Mouse (Mus musculus) liver, adult 10 weeks (tissue): ENCODE data around the gene Fibin. TPM values are rescaled to one million over a fixed set of nuclear protein-coding genes. Genes with fewer than 3 reads are reported as not detected.

Source experiments
- polyA plus RNA-seq: library from polyadenylated mRNA; stranded (reverse); fragments of 350-450 nt; fragmentation: Illumina TruSeq; extraction: RNeasy Lipid Tissue Mini Kit (QIAGEN cat#74804); gene quantifications from one replicate; pipeline ENCODE4 v1.2.3, GENCODE M21; 2014; ENCODE audit warnings: low read depth, low replicate concordance

The Fibin gene
- polyA plus RNA-seq, result 1.5 TPM

GRCm38 (mm10) chr2:110362432-110363283 is at the start of gene Fibin:
TSS of gene Fibin (minus strand) at chr2:110363183.

DNA sequence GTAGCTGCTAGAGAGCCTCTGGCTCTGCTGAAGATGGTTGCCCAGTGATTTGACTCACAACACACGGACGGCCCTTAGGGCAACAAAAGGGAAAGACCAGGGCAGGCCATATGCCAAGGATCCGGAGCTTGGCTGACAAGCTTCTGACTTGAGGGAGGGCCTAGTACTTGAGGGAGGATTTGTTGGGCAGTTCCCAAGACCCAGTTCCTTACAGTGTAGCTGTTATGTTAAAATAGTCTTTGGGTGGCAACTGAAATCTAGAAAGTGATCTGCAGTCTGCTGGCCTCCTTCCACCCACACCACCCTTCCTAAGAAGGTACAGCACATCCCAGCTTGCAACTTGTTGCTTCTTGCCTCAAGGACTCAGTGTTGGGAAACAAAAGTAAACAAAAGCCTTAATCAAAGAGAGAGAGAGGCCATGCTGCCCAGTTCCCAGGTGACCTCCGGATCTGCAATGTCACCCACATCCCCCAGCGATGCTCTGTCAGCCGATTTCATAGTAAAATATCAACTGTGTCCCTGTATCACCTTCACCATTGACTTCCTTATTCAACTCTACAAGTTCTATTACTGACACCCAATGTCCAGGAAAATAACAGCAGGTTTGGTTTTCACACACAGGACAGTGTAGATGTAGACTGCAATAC is 48.4 kb downstream of the Fibin start, which contains the start of gene Bbox1:
TSS of gene Bbox1 (minus strand) at position 52 of the 647 bp plus-strand sequence.

Other genes starting within 250 kb of the Fibin start
- gene Bbox1, start 48.6 kb downstream of the Fibin start, polyA plus RNA-seq, result 207 TPM
- 0.11 TPM for gene Slc5a12, start 234.1 kb upstream of the Fibin start, polyA plus RNA-seq